23 mouse cellular contexts compared by ENCODE assay signal in the genomic region with DNA sequence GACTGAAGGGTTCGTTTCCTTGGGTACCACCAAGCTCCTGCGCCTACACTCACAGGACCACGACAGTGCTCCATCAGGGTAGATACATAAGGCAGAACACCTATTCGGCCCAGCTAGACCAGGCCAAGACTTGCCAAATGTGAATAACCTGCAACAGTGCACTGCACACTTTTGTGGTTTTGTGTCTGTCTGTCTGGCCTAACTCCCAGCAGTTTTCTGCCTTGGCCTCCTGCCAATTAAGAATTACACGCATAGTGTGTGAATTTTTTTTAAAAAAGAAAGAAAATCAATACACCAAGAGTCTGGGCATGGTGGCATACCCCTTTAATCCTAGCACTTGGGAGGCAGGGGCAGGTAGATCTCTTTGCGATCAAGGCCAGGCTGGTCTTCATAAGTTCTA. TPM values are rescaled to one million over a fixed set of nuclear protein-coding genes. Genes with fewer than 3 reads are reported as not detected.
"Had no signal": no experiment of that assay in that cellular context is flagged by ENCODE, and none has a peak within 500 bp of the region (broad histone marks: within the 10 kb centered on the region; RNA-seq: fewer than 3 reads in every experiment).

No protein-coding gene starts in this region.

- H3K9ac ChIP-seq: limb, embryonic 12.5 days; limb, embryonic 15.5 days; liver, postnatal 0 days; lung, embryonic 14.5 days; midbrain, embryonic 13.5 days; stomach, embryonic 15.5 days had no signal

- H3K4me2 ChIP-seq: limb, embryonic 12.5 days; limb, embryonic 15.5 days; lung, embryonic 14.5 days; midbrain, embryonic 13.5 days; stomach, embryonic 15.5 days had no signal

- H3K27ac ChIP-seq: limb, embryonic 12.5 days; limb, embryonic 15.5 days; macrophage; midbrain, embryonic 10.5 days; midbrain, embryonic 13.5 days; stomach, embryonic 15.5 days had no signal

- H3K9me3 ChIP-seq: limb, embryonic 12.5 days; limb, embryonic 15.5 days; megakaryocyte, embryonic 14.5 days; midbrain, embryonic 10.5 days; midbrain, embryonic 13.5 days; stomach, embryonic 15.5 days had no signal

- H3K4me3 ChIP-seq: limb, embryonic 12.5 days; limb, embryonic 15.5 days; megakaryocyte, embryonic 14.5 days; midbrain, embryonic 10.5 days; midbrain, embryonic 13.5 days; stomach, embryonic 15.5 days had no signal

- DNase-seq: kidney, adult 18-20 months; kidney, adult 9 months; kidney, postnatal 14 days; kidney, postnatal 4 days; left cerebral cortex, postnatal 4 days; liver, postnatal 0 days; lung, embryonic 14.5 days; retina, postnatal 1 day; right cerebral cortex, postnatal 25 days; spleen, adult 18-20 months; thymus, postnatal 25 days had no signal

- H3K27me3 ChIP-seq: limb, embryonic 15.5 days; midbrain, embryonic 13.5 days; stomach, embryonic 15.5 days had no signal

- ATAC-seq: liver, postnatal 0 days; lung, postnatal 0 days; midbrain, embryonic 13.5 days; midbrain, embryonic 16.5 days had no signal

RNA-seq across cellular contexts. Expression of gene Nodal, which starts 10.2 kb away (rescaled TPM):
- total RNA-seq: layer of hippocampus, postnatal 14 days; neutrophil, adult 5-6 weeks had no signal
- polyA plus RNA-seq: limb, embryonic 12.5 days; macrophage; midbrain, embryonic 13.5 days; neural tube, embryonic 11.5 days had no signal

RNA-seq across cellular contexts. Expression of gene Pald1, which starts 44.6 kb away (rescaled TPM):
- total RNA-seq: neutrophil, adult 5-6 weeks had no signal
